Mouse (Mus musculus) C2C12 (cell line): Measurements from ENCODE around the gene Txnrd3.

ENCODE experiments used
- CEBPB ChIP-seq: IDR thresholded peaks from one replicate; pipeline ENCODE4 v1.6.1; 2011; ENCODE audit warnings: low read depth, mild to moderate bottlenecking, control low read depth, moderate library complexity
- CTCF ChIP-seq: IDR thresholded peaks from one replicate; pipeline ENCODE4 v1.5.1; 2011; ENCODE audit not compliant: control insufficient read depth, insufficient read depth, insufficient read length
- MAX ChIP-seq: IDR thresholded peaks from one replicate; pipeline ENCODE4 v1.6.1; 2011; ENCODE audit warnings: mild to moderate bottlenecking, control low read depth
- MYOG ChIP-seq: IDR thresholded peaks from one replicate; pipeline ENCODE4 v1.6.1; 2011; ENCODE audit not compliant: control insufficient read depth, insufficient read length; ENCODE audit errors: extremely low read depth

GRCm38 (mm10) chr6:89684231-89684630, 40.4 kb downstream of the Txnrd3 start:
- TF ChIP-seq CTCF = peak; percentile 8
- TF ChIP-seq MYOG = no peak
- TF ChIP-seq MAX = no peak
- no peak for TF ChIP-seq CEBPB
